Mouse (Mus musculus) embryonic facial prominence, embryonic 13.5 days (tissue): ENCODE measurements around the gene Tmem87b. TPM values are rescaled to one million over a fixed set of nuclear protein-coding genes. Genes with fewer than 3 reads are reported as not detected.

Experiments
- ATAC-seq: fragments of 200-750 bp; cut with Nextera tagmentation; 2 replicates; pipeline ENCODE4 v1.8.0; 2017; ENCODE audit warnings: low read depth; ENCODE audit not compliant: insufficient number of reproducible peaks, insufficient read depth, low FRiP score, low TSS enrichment
- H3K27ac ChIP-seq: fragments of 300-500 bp; sonication (generic); 2 replicates; pipeline ENCODE4 v1.5.1; 2015; ENCODE audit warnings: moderate library complexity, mild to moderate bottlenecking, inconsistent platforms
- H3K27me3 ChIP-seq: fragments of 300-500 bp; sonication (generic); 2 replicates; pipeline ENCODE4 v1.6.1; 2015; ENCODE audit warnings: mild to moderate bottlenecking, inconsistent platforms
- H3K36me3 ChIP-seq: fragments of 300-500 bp; sonication (generic); 2 replicates; pipeline ENCODE4 v1.6.1; 2015; ENCODE audit warnings: mild to moderate bottlenecking, inconsistent platforms
- H3K4me1 ChIP-seq: fragments of 300-500 bp; sonication (generic); 2 replicates; pipeline ENCODE4 v1.6.1; 2015; ENCODE audit warnings: inconsistent platforms
- H3K4me2 ChIP-seq: fragments of 300-500 bp; sonication (generic); 2 replicates; pipeline ENCODE4 v1.6.1; 2015; ENCODE audit warnings: moderate library complexity, mild to moderate bottlenecking, inconsistent platforms
- H3K4me3 ChIP-seq: fragments of 300-500 bp; sonication (generic); 2 replicates; pipeline ENCODE4 v1.5.1; 2015; ENCODE audit warnings: mild to moderate bottlenecking, inconsistent platforms
- H3K9ac ChIP-seq: fragments of 300-500 bp; sonication (generic); 2 replicates; pipeline ENCODE4 v1.6.1; 2015; ENCODE audit warnings: mild to moderate bottlenecking, inconsistent platforms
- H3K9me3 ChIP-seq: fragments of 300-500 bp; sonication (generic); 2 replicates; pipeline ENCODE4 v1.6.1; 2016; ENCODE audit warnings: inconsistent platforms
- WGBS: fragments of 180-500 bp; shearing (Covaris S2); methylation state at CpG from one replicate; pipeline ENCODE4 v1.1.7; 2015; ENCODE audit warnings: mixed read lengths; 5-methylcytosine and 5-hydroxymethylcytosine counted together
- polyA plus RNA-seq: library from polyadenylated mRNA; unstranded; fragments of >200 nt; fragmentation: Nextera tagmentation; extraction: Ambion mirVana; gene quantifications from 2 replicates; pipeline ENCODE4 v1.2.1, GENCODE M21; 2015

The Tmem87b gene
- 28.4 and 32.0 TPM in 2 replicates for polyA plus RNA-seq

GRCm38 (mm10) chr2:128817786-128818681 lies at the start of gene Tmem87b:
Gene Tmem87b (plus strand): TSS chr2:128818118.
- Histone ChIP-seq H3K36me3 (no peaks in the 10 kb centered on the region), H3K9ac (peak within 1 kb of the TSS; percentile 82), H3K27ac (peak within 1 kb of the TSS; percentile 85), H3K4me3 (peak within 1 kb of the TSS; percentile 76), H3K4me2 (peak within 1 kb of the TSS; percentile 82), H3K4me1 (peaks cover 24% of the 10 kb centered on the region), H3K9me3 (no peaks in the 10 kb centered on the region), H3K27me3 (no peaks in the 10 kb centered on the region)
- WGBS, result under 1% methylated on average over 59 of the region's 59 CpGs
- ATAC-seq, result peak; percentile 89

DNA sequence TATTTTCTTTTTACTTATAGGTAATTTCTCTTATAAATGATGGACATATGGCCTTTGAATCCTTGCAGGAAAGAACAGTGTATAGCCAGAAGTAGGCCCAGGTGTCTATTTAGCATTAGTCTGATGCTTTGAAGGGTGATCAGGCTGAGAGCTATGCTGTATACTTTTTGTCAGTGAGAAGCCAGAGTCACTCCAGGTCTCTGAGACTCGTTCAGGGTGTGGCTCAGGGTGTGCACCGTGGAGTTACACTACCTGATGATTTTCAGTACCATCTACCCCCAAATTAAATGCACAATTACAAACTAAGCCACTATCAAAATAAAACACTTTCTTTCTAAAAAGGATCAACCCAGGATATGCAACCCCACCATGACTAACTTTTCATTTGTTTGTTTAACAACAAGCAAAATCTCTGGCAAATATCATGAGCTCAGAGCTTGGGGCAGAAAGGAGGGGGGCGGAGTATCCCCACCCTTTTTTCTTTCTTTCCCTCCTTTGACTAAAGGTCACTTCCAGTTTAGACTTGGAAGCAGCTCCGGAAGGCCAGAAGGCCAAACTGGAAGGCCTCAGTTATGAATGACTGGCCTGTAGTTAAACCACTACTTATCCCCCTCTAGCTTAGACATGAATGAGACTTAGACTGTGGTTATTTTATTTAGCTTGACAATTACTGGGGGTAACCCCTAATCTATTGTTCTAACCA lies 49.2 kb upstream of the Tmem87b start:
- H3K9me3 ChIP-seq, result no peaks in the 10 kb centered on the region
- peaks cover 51% of the 10 kb centered on the region for H3K36me3 ChIP-seq
- H3K4me1 ChIP-seq, result no peaks in the 10 kb centered on the region
- no peak overlapping the region for H3K9ac ChIP-seq
- WGBS, result 68% methylated on average over 4 of the region's 4 CpGs
- ATAC-seq, result no peak
- no peak overlapping the region for H3K4me2 ChIP-seq
- no peak overlapping the region for H3K4me3 ChIP-seq
- no peaks in the 10 kb centered on the region for H3K27me3 ChIP-seq
- no peak overlapping the region for H3K27ac ChIP-seq

DNA sequence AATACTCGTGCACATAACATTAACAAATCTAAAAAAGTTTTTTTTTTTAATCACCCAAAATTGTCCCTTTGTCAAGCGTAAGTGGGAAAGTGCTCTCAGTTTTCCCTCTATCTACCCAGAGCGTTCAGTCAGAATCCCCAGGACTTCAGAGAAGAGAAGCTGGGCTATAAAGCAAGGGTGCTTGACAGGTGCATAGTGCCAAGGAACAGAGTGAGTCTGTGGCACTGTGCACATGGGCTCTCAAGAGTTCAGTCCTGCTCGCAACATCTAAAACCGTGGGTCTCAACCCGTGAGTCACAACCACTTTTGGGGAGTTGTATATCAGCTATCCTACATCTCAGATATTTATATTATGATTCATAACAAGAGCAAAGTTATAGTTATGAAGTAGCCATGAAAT lies 47.4 kb upstream of the Tmem87b start:
- 91% methylated on average over 6 of the region's 6 CpGs for WGBS
- Histone ChIP-seq H3K36me3 (peaks cover 45% of the 10 kb centered on the region), H3K27me3 (no peaks in the 10 kb centered on the region), H3K9ac (no peak overlapping the region), H3K9me3 (no peaks in the 10 kb centered on the region), H3K4me3 (no peak overlapping the region), H3K27ac (no peak overlapping the region), H3K4me2 (no peak overlapping the region), H3K4me1 (no peaks in the 10 kb centered on the region)
- ATAC-seq, result no peak

- 89% methylated on average over 4 of the region's 4 CpGs for WGBS
- peaks cover 45% of the 10 kb centered on the region for H3K36me3 ChIP-seq
- no peak overlapping the region for H3K4me3 ChIP-seq
- H3K27me3 ChIP-seq, result no peaks in the 10 kb centered on the region
- H3K9me3 ChIP-seq, result no peaks in the 10 kb centered on the region
- H3K27ac ChIP-seq, result no peak overlapping the region
- no peak overlapping the region for H3K9ac ChIP-seq
- no peaks in the 10 kb centered on the region for H3K4me1 ChIP-seq
- ATAC-seq, result no peak
- H3K4me2 ChIP-seq, result no peak overlapping the region
Measured at GRCm38 (mm10) chr2:128771048-128771447, 46.9 kb upstream of the Tmem87b start.

DNA sequence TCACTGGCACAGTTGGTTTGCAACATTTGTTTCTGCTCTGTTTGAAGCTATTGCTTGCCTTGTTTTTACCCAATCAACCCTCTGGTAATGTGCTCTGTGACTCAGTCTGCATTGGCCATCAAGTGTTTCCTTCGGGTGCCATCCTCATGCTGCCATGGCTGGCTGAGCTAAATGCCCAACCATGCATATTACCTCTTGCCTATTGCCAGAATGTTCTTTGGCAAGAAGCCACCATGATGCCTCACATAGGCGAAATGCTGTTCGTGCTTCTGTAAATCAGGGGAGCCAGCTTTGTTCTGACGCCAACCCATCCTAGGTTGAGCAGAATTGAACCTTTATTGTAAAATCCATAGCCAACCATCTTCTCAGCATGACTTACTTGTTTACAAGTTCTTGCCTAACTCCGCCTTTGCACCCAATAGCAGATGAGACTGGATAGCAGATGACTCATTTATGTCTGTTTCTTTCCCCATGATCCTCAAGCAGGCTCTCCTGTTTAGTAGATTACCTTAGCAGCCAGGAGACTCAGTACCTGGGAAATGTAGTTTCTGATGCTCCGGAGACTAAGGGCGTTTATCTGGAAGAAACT lies 46.1 kb upstream of the Tmem87b start:
- no peak for ATAC-seq
- H3K4me2 ChIP-seq, result no peak overlapping the region
- H3K9me3 ChIP-seq, result no peaks in the 10 kb centered on the region
- 94% methylated on average over 7 of the region's 7 CpGs for WGBS
- no peak overlapping the region for H3K9ac ChIP-seq
- no peak overlapping the region for H3K4me3 ChIP-seq
- peaks cover 51% of the 10 kb centered on the region for H3K36me3 ChIP-seq
- no peaks in the 10 kb centered on the region for H3K27me3 ChIP-seq
- H3K4me1 ChIP-seq, result no peaks in the 10 kb centered on the region
- H3K27ac ChIP-seq, result no peak overlapping the region

DNA sequence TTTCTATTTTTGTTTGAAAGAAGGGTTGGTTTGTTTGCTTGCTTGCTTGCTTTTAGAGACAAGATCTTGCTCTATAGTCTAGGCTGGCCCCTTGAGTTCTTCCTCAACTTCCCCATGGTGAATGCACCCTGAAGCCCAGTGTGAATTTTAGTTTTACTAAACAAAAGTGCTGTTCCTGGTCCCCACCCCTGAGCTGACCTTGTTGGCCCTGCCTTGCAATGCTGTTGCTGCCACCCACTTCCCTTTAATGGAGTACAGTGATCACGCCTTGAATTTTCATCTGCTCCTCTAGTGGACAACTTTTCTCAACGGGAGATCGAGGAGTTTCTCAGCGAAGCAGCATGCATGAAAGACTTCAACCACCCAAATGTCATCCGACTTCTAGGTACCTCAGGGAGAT lies 35.7 kb upstream of the Tmem87b start:
- no peaks in the 10 kb centered on the region for H3K9me3 ChIP-seq
- no peak overlapping the region for H3K4me3 ChIP-seq
- peaks cover 20% of the 10 kb centered on the region for H3K4me1 ChIP-seq
- H3K4me2 ChIP-seq, result no peak overlapping the region
- no peaks in the 10 kb centered on the region for H3K27me3 ChIP-seq
- WGBS, result 91% methylated on average over 5 of the region's 5 CpGs
- peaks cover 55% of the 10 kb centered on the region for H3K36me3 ChIP-seq
- ATAC-seq, result no peak
- no peak overlapping the region for H3K9ac ChIP-seq
- 0 out of 2 replicates have a peak overlapping the region, but pooled peaks have one; percentile 5 for H3K27ac ChIP-seq

GRCm38 (mm10) chr2:128783660-128784345 lies 34.1 kb upstream of the Tmem87b start:
- peak overlapping the region; percentile 69 for H3K27ac ChIP-seq
- H3K4me2 ChIP-seq, result no peak overlapping the region
- peaks cover 20% of the 10 kb centered on the region for H3K4me1 ChIP-seq
- 38% methylated on average over 10 of the region's 10 CpGs for WGBS
- H3K4me3 ChIP-seq, result no peak overlapping the region
- H3K36me3 ChIP-seq, result peaks cover 49% of the 10 kb centered on the region
- H3K27me3 ChIP-seq, result no peaks in the 10 kb centered on the region
- H3K9me3 ChIP-seq, result no peaks in the 10 kb centered on the region
- no peak overlapping the region for H3K9ac ChIP-seq
- ATAC-seq, result no peak

- Histone ChIP-seq H3K9me3 (no peaks in the 10 kb centered on the region), H3K27ac (no peak overlapping the region), H3K9ac (no peak overlapping the region), H3K4me3 (no peak overlapping the region), H3K36me3 (peaks cover 45% of the 10 kb centered on the region), H3K27me3 (no peaks in the 10 kb centered on the region), H3K4me1 (peaks cover 20% of the 10 kb centered on the region), H3K4me2 (no peak overlapping the region)
- 88% methylated on average over 7 of the region's 7 CpGs for WGBS
- ATAC-seq, result no peak
Measured at GRCm38 (mm10) chr2:128784814-128785213, 33.1 kb upstream of the Tmem87b start.

DNA sequence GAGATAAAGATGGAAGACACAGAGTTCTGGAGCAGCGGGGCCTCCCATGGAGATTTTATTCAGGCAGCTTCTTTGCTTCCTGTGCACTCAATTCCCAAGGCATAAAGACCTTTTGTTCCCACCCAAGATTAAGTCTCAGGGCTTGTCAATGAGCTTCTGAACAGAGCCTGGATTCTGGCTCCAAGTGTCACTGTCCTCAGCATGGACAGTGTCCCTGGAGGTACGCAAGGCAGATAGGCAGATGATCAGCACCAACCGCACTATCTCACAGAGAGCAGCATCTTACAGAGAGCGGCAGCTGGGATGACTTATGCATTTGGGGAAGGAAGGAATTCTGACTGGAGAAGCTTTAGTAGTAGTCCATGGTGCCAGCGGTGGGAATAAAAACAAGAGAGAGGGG lies 31.6 kb upstream of the Tmem87b start:
- no peak for ATAC-seq
- H3K9me3 ChIP-seq, result no peaks in the 10 kb centered on the region
- no peak overlapping the region for H3K4me2 ChIP-seq
- 58% methylated on average over 5 of the region's 5 CpGs for WGBS
- no peak overlapping the region for H3K9ac ChIP-seq
- peaks cover 20% of the 10 kb centered on the region for H3K4me1 ChIP-seq
- H3K4me3 ChIP-seq, result no peak overlapping the region
- H3K27ac ChIP-seq, result no peak overlapping the region
- peaks cover 52% of the 10 kb centered on the region for H3K36me3 ChIP-seq
- H3K27me3 ChIP-seq, result no peaks in the 10 kb centered on the region

DNA sequence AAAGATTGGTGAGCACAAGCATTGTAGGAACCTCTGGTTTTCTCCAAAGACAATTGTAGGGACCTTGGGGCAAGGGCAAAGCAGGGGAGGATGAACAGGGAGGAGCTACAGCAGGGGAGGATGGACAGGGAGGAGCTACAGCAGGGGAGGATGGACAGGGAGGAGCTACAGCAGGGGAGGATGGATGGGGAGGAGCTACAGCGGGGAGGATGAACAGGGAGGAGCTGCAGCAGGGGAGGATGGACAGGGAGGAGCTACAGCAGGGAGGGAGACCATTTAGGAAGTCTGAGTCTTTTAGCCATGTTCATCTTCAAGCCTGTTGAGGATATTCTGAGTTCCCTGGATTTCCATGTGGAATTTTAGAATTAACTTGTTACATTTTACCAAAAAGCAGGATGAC lies 31.1 kb upstream of the Tmem87b start:
- H3K4me2 ChIP-seq, result no peak overlapping the region
- ATAC-seq, result no peak
- peaks cover 20% of the 10 kb centered on the region for H3K4me1 ChIP-seq
- H3K36me3 ChIP-seq, result peaks cover 54% of the 10 kb centered on the region
- WGBS, result 63% methylated on average over 1 of the region's 1 CpGs
- no peak overlapping the region for H3K9ac ChIP-seq
- H3K27ac ChIP-seq, result no peak overlapping the region
- no peaks in the 10 kb centered on the region for H3K27me3 ChIP-seq
- H3K9me3 ChIP-seq, result no peaks in the 10 kb centered on the region
- H3K4me3 ChIP-seq, result no peak overlapping the region

GRCm38 (mm10) chr2:128787805-128788204 lies 30.1 kb upstream of the Tmem87b start:
- no peak overlapping the region for H3K27ac ChIP-seq
- ATAC-seq, result no peak
- H3K9me3 ChIP-seq, result no peaks in the 10 kb centered on the region
- H3K9ac ChIP-seq, result no peak overlapping the region
- H3K36me3 ChIP-seq, result peaks cover 54% of the 10 kb centered on the region
- 83% methylated on average over 3 of the region's 3 CpGs for WGBS
- no peak overlapping the region for H3K4me2 ChIP-seq
- H3K4me1 ChIP-seq, result peaks cover 15% of the 10 kb centered on the region
- H3K4me3 ChIP-seq, result no peak overlapping the region
- no peaks in the 10 kb centered on the region for H3K27me3 ChIP-seq
